Mouse (Mus musculus) c-Kit-positive CD71-negative TER-119-negative erythroid progenitor cells, embryonic 14.5 days (primary cell): ENCODE results near the gene Rps26.
"Not testable (repeated sequence)": the region's sequence is repeated elsewhere in the genome, so short reads cannot be mapped to it uniquely, and the experiment has no call there.

Source experiments
- DNase-seq: peaks from one replicate; pipeline ENCODE4 v3.0.0-alpha.2; 2013; ENCODE audit warnings: low read depth

The Rps26 gene

GRCm38 (mm10) chr10:128640891-128641290 is 14.3 kb upstream of the Rps26 start:
- no peak for DNase-seq

GRCm38 (mm10) chr10:128639999-128640398 is 13.5 kb upstream of the Rps26 start:
- no peak for DNase-seq

GRCm38 (mm10) chr10:128637011-128637410 is 10.5 kb upstream of the Rps26 start:
- DNase-seq: peak; percentile 42

GRCm38 (mm10) chr10:128636561-128636960 is 10.0 kb upstream of the Rps26 start:
- no peak for DNase-seq

GRCm38 (mm10) chr10:128635697-128636096 is 9.2 kb upstream of the Rps26 start:
- no peak for DNase-seq

GRCm38 (mm10) chr10:128631571-128631970 is 5.0 kb upstream of the Rps26 start:
- DNase-seq: no peak

- not testable (repeated sequence) for DNase-seq
These were observed 3.8 kb upstream of the Rps26 start for GRCm38 (mm10) chr10:128630306-128630705.

- DNase-seq: no peak
These were observed 3.2 kb upstream of the Rps26 start for GRCm38 (mm10) chr10:128629746-128630145.

GRCm38 (mm10) chr10:128627398-128628317 is 1.1 kb upstream of the Rps26 start:
- no peak for DNase-seq

- DNase-seq: peak; percentile 32
These were observed 1.2 kb downstream of the Rps26 start for GRCm38 (mm10) chr10:128625287-128625894.

- not testable (repeated sequence) for DNase-seq
These were observed 3.4 kb downstream of the Rps26 start for GRCm38 (mm10) chr10:128623106-128623613.

GRCm38 (mm10) chr10:128622702-128623101 is 3.8 kb downstream of the Rps26 start:
- DNase-seq: no peak

GRCm38 (mm10) chr10:128621986-128622520 is 4.5 kb downstream of the Rps26 start:
- no peak for DNase-seq

- no peak for DNase-seq
These were observed 6.3 kb downstream of the Rps26 start for GRCm38 (mm10) chr10:128620241-128620640.

- DNase-seq: not testable (repeated sequence)
These were observed 7.4 kb downstream of the Rps26 start for GRCm38 (mm10) chr10:128619148-128619547.

- no peak for DNase-seq
These were observed 8.0 kb downstream of the Rps26 start for GRCm38 (mm10) chr10:128618570-128618969.

- not testable (repeated sequence) for DNase-seq
These were observed 10.6 kb downstream of the Rps26 start for GRCm38 (mm10) chr10:128615798-128616448.

GRCm38 (mm10) chr10:128614934-128615333 is 11.6 kb downstream of the Rps26 start:
- no peak for DNase-seq

GRCm38 (mm10) chr10:128613820-128614219 is 12.7 kb downstream of the Rps26 start:
- DNase-seq: not testable (repeated sequence)

GRCm38 (mm10) chr10:128613154-128613440 is 13.4 kb downstream of the Rps26 start:
- no peak for DNase-seq

GRCm38 (mm10) chr10:128612433-128613153 is 14.0 kb downstream of the Rps26 start:
- peak; percentile 90 for DNase-seq

- DNase-seq: no peak
These were observed 20.1 kb downstream of the Rps26 start for GRCm38 (mm10) chr10:128606483-128606882.
